Mouse (Mus musculus) CH12.LX (cell line): ENCODE data around the gene Grb2. TPM values are rescaled to one million over a fixed set of nuclear protein-coding genes. Genes with fewer than 3 reads are reported as not detected.

Experiments used
- DNase-seq: peaks from one replicate; pipeline ENCODE4 v3.0.0-alpha.2; 2013; ENCODE audit errors: extremely low read depth
- H3K27ac ChIP-seq: 2 replicates; pipeline ENCODE4 v1.5.1; 2012; ENCODE audit warnings: low read depth, mild to moderate bottlenecking, control low read depth, moderate library complexity; ENCODE audit not compliant: insufficient read depth
- H3K27me3 ChIP-seq: replicated peaks from 2 replicates; pipeline ENCODE3; 2012; ENCODE audit warnings: inconsistent platforms
- H3K36me3 ChIP-seq, 2 experiments: replicated peaks in 1 of 2; 2 replicates each; pipeline versions ENCODE3 to v1.6.1; 2012; ENCODE audit warnings: inconsistent platforms in 1 of 2, low read length in 1 of 2, mild to moderate bottlenecking in 1 of 2, mixed read lengths in 1 of 2, moderate library complexity in 1 of 2; ENCODE audit not compliant: control insufficient read depth in 1 of 2, insufficient read depth in 1 of 2
- H3K4me1 ChIP-seq, 2 experiments: 2 replicates each; pipeline ENCODE4 v1.6.1; 2012; ENCODE audit warnings: inconsistent platforms in 1 of 2, moderate library complexity in 1 of 2; ENCODE audit not compliant: insufficient read depth in 2 of 2, control insufficient read depth in 1 of 2
- H3K4me2 ChIP-seq: 2 replicates; pipeline ENCODE4 v1.6.1; 2012; ENCODE audit warnings: low read depth, mild to moderate bottlenecking, control low read depth; ENCODE audit not compliant: poor library complexity, insufficient read depth, severe bottlenecking
- H3K4me3 ChIP-seq, 3 experiments: fragments of 150-350 bp in 1 of 3; sonication (generic) in 1 of 3; replicated peaks in 1 of 3; 2 replicates each; pipeline versions ENCODE3 to v1.5.1; 2011 to 2012; ENCODE audit warnings: low read depth in 2 of 3, low read length in 2 of 3, mild to moderate bottlenecking in 2 of 3, moderate library complexity in 2 of 3, control low read depth in 1 of 3, improper control_type of control experiment in 1 of 3, inconsistent platforms in 1 of 3, mixed read lengths in 1 of 3; ENCODE audit not compliant: poor library complexity in 1 of 3
- H3K79me2 ChIP-seq: replicated peaks from 2 replicates; pipeline ENCODE4 v1.6.1; 2012; ENCODE audit warnings: mild to moderate bottlenecking, moderate library complexity; ENCODE audit not compliant: control insufficient read depth, poor library complexity, insufficient read depth, severe bottlenecking; ENCODE audit errors: extremely low read depth
- H3K9ac ChIP-seq: 2 replicates; pipeline ENCODE4 v1.6.1; 2012; ENCODE audit warnings: low read depth, mild to moderate bottlenecking, control low read depth, moderate library complexity; ENCODE audit not compliant: insufficient read depth
- H3K9me3 ChIP-seq: replicated peaks from 2 replicates; pipeline ENCODE3; 2012; ENCODE audit warnings: low read length, inconsistent platforms, mixed read lengths
- BHLHE40 ChIP-seq: IDR thresholded peaks from 2 replicates; pipeline ENCODE4 v1.6.1; 2011; ENCODE audit warnings: mild to moderate bottlenecking, low read depth, low read length, improper control_type of control experiment
- CHD1 ChIP-seq: IDR thresholded peaks from 2 replicates; pipeline ENCODE4 v1.6.1; 2012; ENCODE audit warnings: low read depth, low read length, improper control_type of control experiment, inconsistent platforms
- CHD2 ChIP-seq: IDR thresholded peaks from 2 replicates; pipeline ENCODE4 v1.6.1; 2011; ENCODE audit warnings: low read length, improper control_type of control experiment
- CTCF ChIP-seq, 2 experiments: IDR thresholded peaks in 1 of 2; conservative IDR thresholded peaks in 1 of 2; 2 replicates each; pipeline ENCODE4 v1.5.1; 2011 to 2012; ENCODE audit warnings: low read depth in 2 of 2, low read length in 2 of 2, improper control_type of control experiment in 1 of 2, inconsistent platforms in 1 of 2, mild to moderate bottlenecking in 1 of 2, moderate library complexity in 1 of 2
- E2F4 ChIP-seq: IDR thresholded peaks from 2 replicates; pipeline ENCODE4 v1.6.1; 2011; ENCODE audit warnings: low read depth, low read length, improper control_type of control experiment; ENCODE audit not compliant: insufficient replicate concordance
- ELF1 ChIP-seq: IDR thresholded peaks from 2 replicates; pipeline ENCODE4 v1.6.1; 2014; ENCODE audit warnings: low read depth, mild to moderate bottlenecking, inconsistent platforms, low read length, improper control_type of control experiment
- EP300 ChIP-seq: IDR thresholded peaks from 2 replicates; pipeline ENCODE4 v1.6.1; 2011; ENCODE audit warnings: low read length, improper control_type of control experiment
- ETS1 ChIP-seq: conservative IDR thresholded peaks from 2 replicates; pipeline ENCODE4 v1.6.1; 2012; ENCODE audit warnings: low read depth, mild to moderate bottlenecking, inconsistent platforms, low read length, improper control_type of control experiment, moderate library complexity
- GABPA ChIP-seq: IDR thresholded peaks from 2 replicates; pipeline ENCODE4 v1.6.1; 2012; ENCODE audit warnings: low read depth, low read length, improper control_type of control experiment, inconsistent platforms; ENCODE audit not compliant: insufficient replicate concordance
- HCFC1 ChIP-seq: IDR thresholded peaks from 2 replicates; pipeline ENCODE4 v1.6.1; 2012; ENCODE audit warnings: low read depth, mild to moderate bottlenecking, inconsistent platforms, low read length, improper control_type of control experiment
- IRF4 ChIP-seq: IDR thresholded peaks from 2 replicates; pipeline ENCODE4 v1.6.1; 2014; ENCODE audit warnings: low read depth, mild to moderate bottlenecking, inconsistent platforms, low read length, improper control_type of control experiment
- JUN ChIP-seq: IDR thresholded peaks from 2 replicates; pipeline ENCODE4 v1.6.1; 2011; ENCODE audit warnings: low read depth, mild to moderate bottlenecking, low read length, improper control_type of control experiment, moderate library complexity; ENCODE audit not compliant: insufficient read depth
- JUND ChIP-seq: conservative IDR thresholded peaks from 2 replicates; pipeline ENCODE4 v1.6.1; 2011; ENCODE audit warnings: low read depth, low read length, improper control_type of control experiment
- KAT2A ChIP-seq: IDR thresholded peaks from 2 replicates; pipeline ENCODE4 v1.6.1; 2012; ENCODE audit warnings: low read length, improper control_type of control experiment, inconsistent platforms; ENCODE audit not compliant: insufficient replicate concordance
- MAFK ChIP-seq: IDR thresholded peaks from 2 replicates; pipeline ENCODE4 v1.6.1; 2011; ENCODE audit warnings: low read length, improper control_type of control experiment; ENCODE audit not compliant: insufficient replicate concordance
- MAX ChIP-seq: IDR thresholded peaks from 2 replicates; pipeline ENCODE4 v1.6.1; 2011; ENCODE audit warnings: low read length, improper control_type of control experiment
- MAZ ChIP-seq: IDR thresholded peaks from 2 replicates; pipeline ENCODE4 v1.6.1; 2012; ENCODE audit warnings: low read depth, mild to moderate bottlenecking, inconsistent platforms, low read length, improper control_type of control experiment, moderate library complexity
- MEF2A ChIP-seq: IDR thresholded peaks from 2 replicates; pipeline ENCODE4 v1.6.1; 2014; ENCODE audit warnings: low read depth, mild to moderate bottlenecking, inconsistent platforms, low read length, improper control_type of control experiment, borderline replicate concordance
- MXI1 ChIP-seq: IDR thresholded peaks from 2 replicates; pipeline ENCODE4 v1.6.1; 2011; ENCODE audit warnings: mild to moderate bottlenecking, low read depth, low read length, improper control_type of control experiment
- MYC ChIP-seq: IDR thresholded peaks from 2 replicates; pipeline ENCODE4 v1.6.1; 2011; ENCODE audit warnings: low read depth, mild to moderate bottlenecking, improper control_type of control experiment, low read length
- NELFE ChIP-seq: IDR thresholded peaks from 2 replicates; pipeline ENCODE4 v1.6.1; 2011; ENCODE audit warnings: low read depth, low read length, improper control_type of control experiment
- NRF1 ChIP-seq: IDR thresholded peaks from 2 replicates; pipeline ENCODE4 v1.6.1; 2014; ENCODE audit warnings: low read depth, mild to moderate bottlenecking, inconsistent platforms, low read length, improper control_type of control experiment, moderate library complexity
- PAX5 ChIP-seq: IDR thresholded peaks from 2 replicates; pipeline ENCODE4 v1.6.1; 2012; ENCODE audit warnings: low read length, inconsistent platforms, mixed read lengths
- POLR2AphosphoS2 ChIP-seq: IDR thresholded peaks from 2 replicates; pipeline ENCODE4 v1.6.1; 2011; ENCODE audit warnings: low read depth, low read length, improper control_type of control experiment
- RAD21 ChIP-seq: IDR thresholded peaks from 2 replicates; pipeline ENCODE4 v1.6.1; 2011; ENCODE audit warnings: low read depth, mild to moderate bottlenecking, low read length, improper control_type of control experiment, moderate library complexity
- RCOR1 ChIP-seq: conservative IDR thresholded peaks from 2 replicates; pipeline ENCODE4 v1.6.1; 2012; ENCODE audit warnings: low read depth, mild to moderate bottlenecking, inconsistent platforms, low read length, improper control_type of control experiment
- SIN3A ChIP-seq: IDR thresholded peaks from 2 replicates; pipeline ENCODE4 v1.6.1; 2012; ENCODE audit warnings: low read length, improper control_type of control experiment, inconsistent platforms
- SMC3 ChIP-seq: IDR thresholded peaks from 2 replicates; pipeline ENCODE4 v1.6.1; 2011; ENCODE audit warnings: low read depth, low read length, improper control_type of control experiment
- TBP ChIP-seq: conservative IDR thresholded peaks from 2 replicates; pipeline ENCODE4 v1.6.1; 2011; ENCODE audit warnings: low read depth, low read length, improper control_type of control experiment
- TCF12 ChIP-seq: IDR thresholded peaks from 2 replicates; pipeline ENCODE4 v1.6.1; 2014; ENCODE audit warnings: low read depth, mild to moderate bottlenecking, inconsistent platforms, low read length, improper control_type of control experiment
- UBTF ChIP-seq: IDR thresholded peaks from 2 replicates; pipeline ENCODE4 v1.6.1; 2012; ENCODE audit warnings: low read depth, mild to moderate bottlenecking, inconsistent platforms, low read length, improper control_type of control experiment, moderate library complexity
- USF1 ChIP-seq: IDR thresholded peaks from 2 replicates; pipeline ENCODE4 v1.6.1; 2014; ENCODE audit warnings: low read depth, mild to moderate bottlenecking, inconsistent platforms, low read length, improper control_type of control experiment
- USF2 ChIP-seq: conservative IDR thresholded peaks from 2 replicates; pipeline ENCODE4 v1.6.1; 2011; ENCODE audit warnings: low read depth, low read length, improper control_type of control experiment
- ZC3H11A ChIP-seq: IDR thresholded peaks from 2 replicates; pipeline ENCODE4 v1.6.1; 2012; ENCODE audit warnings: low read depth, mild to moderate bottlenecking, inconsistent platforms, low read length, improper control_type of control experiment
- ZKSCAN1 ChIP-seq: IDR thresholded peaks from 2 replicates; pipeline ENCODE4 v1.6.1; 2012; ENCODE audit warnings: low read depth, inconsistent platforms, low read length, improper control_type of control experiment, borderline replicate concordance
- ZMIZ1 ChIP-seq: IDR thresholded peaks from 2 replicates; pipeline ENCODE4 v1.6.1; 2012; ENCODE audit warnings: low read depth, mild to moderate bottlenecking, inconsistent platforms, low read length, improper control_type of control experiment
- ZNF384 ChIP-seq: IDR thresholded peaks from 2 replicates; pipeline ENCODE4 v1.6.1; 2012; ENCODE audit warnings: low read depth, low read length, improper control_type of control experiment, inconsistent platforms
- dilution Hi-C: fragments of 300-500 bp; cut with MboI; formaldehyde crosslinking; loops from 2 replicates; pipeline ENCODE4 v1.14.3; 2020; ENCODE audit warnings: low sequenced_read_pairs; ENCODE audit not compliant: extremely low pct_unique_long_range_greater_than_20kb, extremely low pct_ligation_motif_present
- in situ Hi-C: fragments of 300-500 bp; cut with MboI; formaldehyde crosslinking; loops from 3 replicates; pipeline ENCODE4 v1.14.3; 2019; ENCODE audit warnings: low sequenced_read_pairs, low pct_ligation_motif_present, low pct_unique_long_range_greater_than_20kb, mixed read lengths
- polyA plus RNA-seq: library from polyadenylated mRNA; unstranded; fragments of >175 nt; gene quantifications from 2 replicates; pipeline ENCODE4 v1.2.1, GENCODE M21; 2012; ENCODE audit warnings: low read depth; ENCODE audit not compliant: insufficient read length
- total RNA-seq, 2 experiments: library from RNA; depleted of rRNA; stranded (reverse); fragments of 300-350 nt in 1 of 2; fragments of >200 nt in 1 of 2; gene quantifications; 2 replicates each; pipeline ENCODE4 v1.2.3; 2012 to 2014

The Grb2 gene
- total and polyA plus RNA-seq, 3 experiments = 63.6 to 241 (median 117) TPM

- Histone ChIP-seq H3K36me3 (peaks cover 2% of the 10 kb centered on the region in 2 experiments), H3K9ac (peak overlapping the region; percentile 5; the same call in 1 of the 2 replicates), H3K27ac (peak overlapping the region; percentile 98), H3K4me3 (peak overlapping the region in 2 of 3 experiments; percentile 9 to 18), H3K79me2 (0 out of 2 replicates have a peak, but pooled peaks cover 2% of the 10 kb centered on the region), H3K4me2 (no peak overlapping the region), H3K4me1 (peaks cover 50 to 83% of the 10 kb centered on the region in 2 experiments), H3K27me3 (no peaks in the 10 kb centered on the region), H3K9me3 (no peaks in the 10 kb centered on the region)
- peak; percentile 94 for DNase-seq
- in situ Hi-C loops (loop anchor here (25.0 kb wide), 1 partner anchor 774 kb away; the partner anchor contains the start of gene Rnf157), dilution Hi-C loops (no loop called here)
- TF ChIP-seq E2F4 (no peak), ZNF384 (no peak), HCFC1 (peak; percentile 33; the same call in 1 of the 2 replicates), MAZ (no peak), GABPA (no peak), MYC (0 out of 2 replicates have a peak, but pooled peaks have one; percentile 68), NELFE (no peak), POLR2AphosphoS2 (no peak; the same call in 1 of the 2 replicates), UBTF (no peak; the same call in 1 of the 2 replicates), MXI1 (peak; percentile 68; the same call in 1 of the 2 replicates), MEF2A (no peak), TBP (peak; percentile 74; the same call in 1 of the 2 replicates), RCOR1 (no peak), ZMIZ1 (0 out of 2 replicates have a peak, but pooled peaks have one; percentile 24), ZC3H11A (no peak), JUN (peak; percentile 61; the same call in 1 of the 2 replicates), TCF12 (no peak), CHD1 (0 out of 2 replicates have a peak, but pooled peaks have one; percentile 21), CHD2 (no peak; the same call in 1 of the 2 replicates), CTCF (conservative IDR thresholded peaks at IDR 0.05 in 1 of 2, IDR thresholded peaks at IDR 0.05 in 1 of 2; ENCODE audit: low read depth in 2 of 2, low read length in 2 of 2) (no peak), USF2 (no peak), JUND (peak; percentile 76), ZKSCAN1 (no peak), EP300 (peak; percentile 89), RAD21 (no peak), MAFK (no peak), USF1 (no peak), SIN3A (no peak), BHLHE40 (peak; percentile 78), ELF1 (peak; percentile 84), ETS1 (peak; percentile 68), KAT2A (no peak), SMC3 (no peak), NRF1 (no peak), IRF4 (peak; percentile 90), PAX5 (no peak), MAX (peak; percentile 90)
These were observed 69.6 kb downstream of the Grb2 start for GRCm38 (mm10) chr11:115638498-115639409.
